Mouse (Mus musculus) G1E (cell line): ENCODE measurements around the gene Atp2a1. TPM values are rescaled to one million over a fixed set of nuclear protein-coding genes. Genes with fewer than 3 reads are reported as not detected.
"Not testable (repeated sequence)": the region's sequence is repeated elsewhere in the genome, so short reads cannot be mapped to it uniquely, and the experiment has no call there.

Source experiments
- ATAC-seq: 2 replicates; pipeline ENCODE4 v1.8.0; 2016; ENCODE audit warnings: mild to moderate bottlenecking; ENCODE audit not compliant: insufficient number of reproducible peaks, poor library complexity, low FRiP score, severe bottlenecking; ENCODE audit errors: extremely low read depth
- DNase-seq: peaks from one replicate; pipeline ENCODE4 v3.0.0; 2012; ENCODE audit warnings: low spot score
- H3K27me3 ChIP-seq: 2 replicates; pipeline ENCODE4 v1.6.1; 2012; ENCODE audit warnings: mild to moderate bottlenecking, low read length, inconsistent platforms; ENCODE audit not compliant: insufficient read depth
- H3K36me3 ChIP-seq: replicated peaks from 2 replicates; pipeline ENCODE3; 2012; ENCODE audit warnings: mild to moderate bottlenecking, inconsistent platforms
- H3K4me1 ChIP-seq: 2 replicates; pipeline ENCODE4 v1.6.1; 2012; ENCODE audit warnings: low read depth, low read length, inconsistent platforms, mixed read lengths; ENCODE audit not compliant: insufficient read depth
- H3K4me3 ChIP-seq: 2 replicates; pipeline ENCODE4 v1.5.1; 2012; ENCODE audit warnings: low read depth, mild to moderate bottlenecking, inconsistent platforms, low read length, moderate library complexity, mixed read lengths
- H3K9me3 ChIP-seq: replicated peaks from 2 replicates; pipeline ENCODE4 v1.6.1; 2012; ENCODE audit warnings: inconsistent platforms
- CTCF ChIP-seq: IDR thresholded peaks from 2 replicates; pipeline ENCODE4 v1.5.1; 2012; ENCODE audit warnings: low read depth, low read length, inconsistent platforms, mixed read lengths
- GATA1 ChIP-seq: IDR thresholded peaks from 2 replicates; pipeline ENCODE4 v1.6.1; 2012; ENCODE audit warnings: borderline replicate concordance, low read length, inconsistent platforms, mixed read lengths
- GATA2 ChIP-seq: IDR thresholded peaks from 2 replicates; pipeline ENCODE4 v1.6.1; 2012; ENCODE audit warnings: low read depth, low read length, inconsistent platforms, borderline replicate concordance
- POLR2AphosphoS5 ChIP-seq: IDR thresholded peaks from 2 replicates; pipeline ENCODE4 v1.6.1; 2012; ENCODE audit warnings: low read depth, low read length, inconsistent platforms; ENCODE audit not compliant: insufficient replicate concordance
- TAL1 ChIP-seq: conservative IDR thresholded peaks from 2 replicates; pipeline ENCODE4 v1.6.1; 2012; ENCODE audit warnings: low read depth, low read length, inconsistent platforms, mixed read lengths
- polyA plus RNA-seq: library from polyadenylated mRNA; stranded (reverse); fragments of >175 nt; gene quantifications from 2 replicates; pipeline ENCODE4 v1.2.3, GENCODE M21; 2012
- total RNA-seq, 2 experiments: library from RNA; stranded (forward) in 1 of 2; stranded (reverse) in 1 of 2; fragments of 200-1000 nt in 1 of 2; fragments of >200 nt in 1 of 2; fragmentation: Nextera tagmentation in 1 of 2; gene quantifications; 2 replicates each; pipeline ENCODE4 v1.2.3; 2014 to 2017

Gene Atp2a1
- total and polyA plus RNA-seq, 3 experiments: 0.02 TPM; not detected in 2

GRCm38 (mm10) chr7:126491005-126491404 is 28.1 kb upstream of the Atp2a1 start:
- peak; percentile 46; the same call in 1 of the 2 replicates for TF ChIP-seq TAL1
- no peak for TF ChIP-seq GATA2
- TF ChIP-seq CTCF: no peak
- H3K9me3 ChIP-seq: no peaks in the 10 kb centered on the region
- peaks cover 77% of the 10 kb centered on the region for H3K4me1 ChIP-seq
- peaks cover 77% of the 10 kb centered on the region for H3K36me3 ChIP-seq
- no peaks in the 10 kb centered on the region for H3K27me3 ChIP-seq
- no peak for DNase-seq
- H3K4me3 ChIP-seq: no peak overlapping the region; the same call in 1 of the 2 replicates
- ATAC-seq: no peak

GRCm38 (mm10) chr7:126487617-126488385 is 24.9 kb upstream of the Atp2a1 start:
- peaks cover 45% of the 10 kb centered on the region for H3K36me3 ChIP-seq
- not testable (repeated sequence) for H3K9me3 ChIP-seq, DNase-seq, ATAC-seq, H3K27me3 ChIP-seq
- peaks cover 54% of the 10 kb centered on the region for H3K4me1 ChIP-seq
- peak overlapping the region; percentile 81 for H3K4me3 ChIP-seq

GRCm38 (mm10) chr7:126487052-126487483 is 24.2 kb upstream of the Atp2a1 start, which contains the start of gene Tufm:
Gene Tufm, plus strand, starts transcription at chr7:126487361.
- ATAC-seq (peak; percentile 90), DNase-seq (peak; percentile 90)
- Histone ChIP-seq H3K27me3 (no peaks in the 10 kb centered on the region), H3K36me3 (peaks cover 38% of the 10 kb centered on the region), H3K4me1 (peaks cover 51% of the 10 kb centered on the region), H3K9me3 (no peaks in the 10 kb centered on the region), H3K4me3 (peak within 1 kb of the TSS; percentile 81)
- TF ChIP-seq GATA1 (no peak), GATA2 (no peak)

- TF ChIP-seq TAL1: no peak
- TF ChIP-seq CTCF: no peak
- TF ChIP-seq GATA2: no peak
- TF ChIP-seq POLR2AphosphoS5: no peak
- TF ChIP-seq GATA1: no peak
- Histone ChIP-seq H3K36me3 (no peaks in the 10 kb centered on the region), H3K27me3 (no peaks in the 10 kb centered on the region), H3K4me1 (peaks cover 18% of the 10 kb centered on the region), H3K4me3 (peak overlapping the region; percentile 70; the same call in 1 of the 2 replicates), H3K9me3 (no peaks in the 10 kb centered on the region; the same call in 1 of the 2 replicates)
- ATAC-seq (peak; percentile 75), DNase-seq (peak; percentile 68)
Measured at GRCm38 (mm10) chr7:126482392-126482871, 19.5 kb upstream of the Atp2a1 start.

GRCm38 (mm10) chr7:126481699-126482098 is 18.8 kb upstream of the Atp2a1 start:
- DNase-seq (no peak), ATAC-seq (no peak)
- H3K4me1 ChIP-seq: peaks cover 20% of the 10 kb centered on the region
- no peaks in the 10 kb centered on the region; the same call in 1 of the 2 replicates for H3K9me3 ChIP-seq
- TF ChIP-seq TAL1 (no peak), GATA2 (no peak), CTCF (peak; percentile 48; the same call in 1 of the 2 replicates)
- no peaks in the 10 kb centered on the region for H3K27me3 ChIP-seq
- no peaks in the 10 kb centered on the region for H3K36me3 ChIP-seq
- H3K4me3 ChIP-seq: no peak overlapping the region; the same call in 1 of the 2 replicates

GRCm38 (mm10) chr7:126474993-126475581 is 12.2 kb upstream of the Atp2a1 start, which contains the start of gene Sh2b1:
Gene Sh2b1, minus strand, starts transcription at chr7:126475424.
- ATAC-seq (peak; percentile 92), DNase-seq (peak; percentile 99)
- Histone ChIP-seq H3K9me3 (no peaks in the 10 kb centered on the region), H3K27me3 (no peaks in the 10 kb centered on the region), H3K4me3 (peak within 1 kb of the TSS; percentile 89), H3K4me1 (peaks cover 51% of the 10 kb centered on the region), H3K36me3 (peaks cover 37% of the 10 kb centered on the region)
- TF ChIP-seq POLR2AphosphoS5 (no peak), TAL1 (no peak), GATA1 (no peak), CTCF (no peak), GATA2 (no peak)
